Mouse (Mus musculus) erythroblast, embryonic 14.5 days (primary cell): Measurements from ENCODE around the gene Krt6a. TPM values are rescaled to one million over a fixed set of nuclear protein-coding genes. Genes with fewer than 3 reads are reported as not detected.

ENCODE experiments used
- H3K27me3 ChIP-seq: 2 replicates; pipeline ENCODE4 v1.6.1; 2012; ENCODE audit warnings: inconsistent platforms; ENCODE audit not compliant: control insufficient read depth
- H3K36me3 ChIP-seq: 2 replicates; pipeline ENCODE4 v1.6.1; 2012; ENCODE audit warnings: mild to moderate bottlenecking, inconsistent platforms; ENCODE audit not compliant: control insufficient read depth
- H3K4me1 ChIP-seq: 2 replicates; pipeline ENCODE4 v1.6.1; 2012; ENCODE audit warnings: inconsistent platforms; ENCODE audit not compliant: control insufficient read depth
- H3K4me3 ChIP-seq: replicated peaks from 2 replicates; pipeline ENCODE3; 2012; ENCODE audit warnings: moderate library complexity, mild to moderate bottlenecking, inconsistent platforms
- H3K9me3 ChIP-seq: 2 replicates; pipeline ENCODE4 v1.6.1; 2012; ENCODE audit warnings: low read length, inconsistent platforms, mixed read lengths; ENCODE audit not compliant: control insufficient read depth
- GATA1 ChIP-seq: IDR thresholded peaks from 2 replicates; pipeline ENCODE4 v1.6.1; 2012; ENCODE audit warnings: low read length, inconsistent platforms, mixed read lengths
- TAL1 ChIP-seq: IDR thresholded peaks from 3 replicates; pipeline ENCODE4 v1.6.1; 2012; ENCODE audit warnings: low read length, inconsistent platforms, mixed read lengths
- polyA plus RNA-seq: library from polyadenylated mRNA; stranded (reverse); fragments of >175 nt; gene quantifications from 2 replicates; pipeline ENCODE4 v1.2.3, GENCODE M21; 2012

The Krt6a gene
- not detected in 2 replicates for polyA plus RNA-seq

DNA sequence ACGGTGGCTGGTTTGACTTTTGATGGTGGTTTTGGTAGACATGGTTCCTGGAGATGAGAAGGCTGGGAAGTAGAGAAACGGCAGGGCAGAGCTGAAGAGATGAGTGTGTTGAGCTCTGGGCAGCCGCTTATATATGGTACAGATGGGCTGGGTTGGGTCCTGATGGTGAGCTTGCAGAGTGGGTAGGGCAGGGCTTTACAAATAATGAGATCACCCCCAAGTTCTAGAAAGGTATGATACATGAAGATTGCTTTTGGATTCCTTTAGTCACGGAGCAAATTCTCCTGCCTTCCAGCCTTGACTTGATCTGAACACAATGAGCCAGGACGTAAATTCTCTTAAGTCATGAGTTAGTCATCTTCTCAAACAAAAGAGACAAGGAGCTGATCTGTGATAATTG is at the start of gene Krt6a:
TSS of gene Krt6a (minus strand) at position 101 of the 400 bp plus-strand sequence.
- Histone ChIP-seq H3K9me3 (no peaks in the 10 kb centered on the region), H3K36me3 (no peaks in the 10 kb centered on the region), H3K27me3 (no peaks in the 10 kb centered on the region), H3K4me1 (no peaks in the 10 kb centered on the region), H3K4me3 (no peak within 1 kb of the TSS)
- TF ChIP-seq GATA1 (no peak), TAL1 (no peak)

- Histone ChIP-seq H3K36me3 (no peaks in the 10 kb centered on the region), H3K4me1 (no peaks in the 10 kb centered on the region), H3K4me3 (no peak within 1 kb of the TSS), H3K27me3 (no peaks in the 10 kb centered on the region; the same call in 1 of the 2 replicates), H3K9me3 (no peaks in the 10 kb centered on the region)
- TF ChIP-seq TAL1 (no peak), GATA1 (no peak)
Measured at GRCm38 (mm10) chr15:101742711-101743110, 48.6 kb upstream of the Krt6a start, which contains the start of gene Krt71. Krt71 (minus strand) TSS chr15:101743109.

GRCm38 (mm10) chr15:101737786-101738185 is 43.7 kb upstream of the Krt6a start:
- no peaks in the 10 kb centered on the region; the same call in 1 of the 2 replicates for H3K27me3 ChIP-seq
- H3K36me3 ChIP-seq = no peaks in the 10 kb centered on the region
- H3K4me3 ChIP-seq = no peak overlapping the region
- TF ChIP-seq TAL1 = no peak
- no peak for TF ChIP-seq GATA1
- no peaks in the 10 kb centered on the region for H3K4me1 ChIP-seq
- no peaks in the 10 kb centered on the region for H3K9me3 ChIP-seq

DNA sequence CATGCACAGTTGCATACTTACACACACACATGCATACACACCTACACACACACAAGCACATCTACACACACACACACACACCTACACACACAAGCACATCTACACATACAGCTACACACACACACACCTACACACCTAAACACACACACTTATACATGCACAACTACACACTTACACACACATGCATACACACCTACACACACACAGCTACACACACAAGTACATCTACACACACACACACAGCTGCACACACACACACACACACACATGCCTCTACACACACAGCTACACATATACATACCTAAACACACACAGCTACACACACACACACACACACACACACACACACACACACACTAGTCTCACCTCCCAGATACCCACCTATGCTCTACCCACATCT is 36.5 kb upstream of the Krt6a start:
- TF ChIP-seq GATA1 (no peak), TAL1 (no peak)
- no peak overlapping the region for H3K4me3 ChIP-seq
- H3K36me3 ChIP-seq = no peaks in the 10 kb centered on the region
- H3K27me3 ChIP-seq = no peaks in the 10 kb centered on the region
- H3K4me1 ChIP-seq = no peaks in the 10 kb centered on the region
- no peaks in the 10 kb centered on the region for H3K9me3 ChIP-seq

DNA sequence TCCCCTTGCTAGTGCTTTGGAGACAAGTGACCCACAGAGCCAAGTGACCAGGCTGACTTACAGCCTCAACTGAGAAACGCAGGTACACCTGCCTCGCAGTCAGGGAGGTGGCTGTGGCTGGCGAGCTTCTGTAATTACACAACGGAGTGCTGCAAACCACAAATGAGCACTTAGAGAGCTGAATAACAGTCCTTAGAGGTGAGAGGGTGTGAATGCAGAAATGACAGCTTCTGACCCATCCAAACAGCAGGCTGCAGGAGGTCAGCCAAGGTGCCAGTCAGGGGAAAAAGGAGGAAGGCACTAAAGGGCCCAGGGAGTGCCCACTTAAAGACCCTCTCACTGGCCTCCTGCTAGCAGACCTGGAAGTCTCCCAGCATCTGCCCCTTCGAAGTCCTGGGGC is 30.6 kb upstream of the Krt6a start:
- H3K36me3 ChIP-seq = no peaks in the 10 kb centered on the region
- TF ChIP-seq GATA1 (no peak), TAL1 (no peak)
- no peaks in the 10 kb centered on the region for H3K27me3 ChIP-seq
- no peak overlapping the region for H3K4me3 ChIP-seq
- H3K4me1 ChIP-seq = no peaks in the 10 kb centered on the region
- no peaks in the 10 kb centered on the region for H3K9me3 ChIP-seq

DNA sequence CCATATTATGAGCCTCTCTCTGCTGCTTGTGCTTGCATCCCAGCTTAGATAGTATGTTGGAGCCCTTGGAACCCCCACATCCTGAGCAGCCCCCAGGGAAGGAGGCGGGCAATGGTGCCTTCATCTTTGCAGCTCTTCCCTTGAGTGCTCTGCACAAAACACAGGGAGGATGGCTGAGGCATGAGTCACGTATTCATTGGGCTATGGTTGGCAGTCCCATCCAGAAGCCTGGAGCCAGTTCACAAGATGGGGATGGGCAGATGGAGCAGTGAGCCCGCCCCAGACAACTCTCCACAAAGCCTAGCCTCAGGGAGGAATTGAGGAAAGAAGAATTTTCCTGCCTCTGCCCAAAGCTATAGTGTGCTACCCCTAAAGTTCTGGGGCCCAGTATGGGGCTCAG is 21.7 kb upstream of the Krt6a start:
- Histone ChIP-seq H3K9me3 (no peaks in the 10 kb centered on the region), H3K36me3 (no peaks in the 10 kb centered on the region), H3K4me1 (no peaks in the 10 kb centered on the region), H3K4me3 (no peak overlapping the region), H3K27me3 (no peaks in the 10 kb centered on the region)
- TF ChIP-seq GATA1 (no peak), TAL1 (no peak)

DNA sequence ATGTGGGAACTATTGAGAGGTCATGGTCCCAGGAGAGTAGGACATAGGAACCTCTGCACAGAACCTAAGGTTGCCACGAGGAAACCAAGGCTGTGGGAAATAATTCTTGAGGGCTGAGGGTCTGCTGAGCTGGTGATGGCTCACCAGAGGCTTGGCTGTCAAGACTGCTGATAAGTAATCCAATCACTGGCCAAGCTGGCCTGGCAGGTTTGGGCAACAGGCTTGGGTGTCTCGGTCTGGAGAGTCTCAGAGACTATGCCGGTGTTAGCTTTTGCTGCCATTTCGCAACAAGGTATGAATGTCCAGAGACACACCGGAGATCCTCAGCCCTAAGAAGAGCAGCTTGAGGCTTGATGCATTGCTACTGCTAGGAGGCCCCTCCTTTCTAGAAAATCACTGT is 20.2 kb upstream of the Krt6a start:
- no peaks in the 10 kb centered on the region for H3K9me3 ChIP-seq
- TF ChIP-seq TAL1 = no peak
- TF ChIP-seq GATA1 = no peak
- no peaks in the 10 kb centered on the region for H3K27me3 ChIP-seq
- no peaks in the 10 kb centered on the region for H3K36me3 ChIP-seq
- no peak overlapping the region for H3K4me3 ChIP-seq
- H3K4me1 ChIP-seq = no peaks in the 10 kb centered on the region

DNA sequence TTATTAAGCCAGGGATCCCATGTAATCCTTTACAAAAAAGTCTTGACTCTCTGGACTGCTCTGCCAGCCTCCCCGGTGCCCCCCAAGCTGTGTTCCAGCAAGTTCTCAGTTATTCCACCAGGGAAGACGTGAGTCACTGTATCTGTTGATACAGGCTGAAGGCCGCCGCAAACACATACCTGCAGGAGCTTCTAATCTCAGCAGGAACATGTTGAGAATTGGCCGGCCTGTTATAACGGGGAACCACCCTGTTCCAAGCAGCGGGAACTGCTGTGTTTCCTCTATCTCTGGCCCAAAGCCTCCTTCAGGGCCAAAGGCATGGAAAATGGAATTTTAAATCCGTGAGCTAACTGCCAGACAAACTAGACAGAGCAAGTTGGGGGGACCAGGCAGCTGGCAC is 19.6 kb upstream of the Krt6a start:
- no peaks in the 10 kb centered on the region for H3K9me3 ChIP-seq
- H3K36me3 ChIP-seq = no peaks in the 10 kb centered on the region
- no peaks in the 10 kb centered on the region for H3K27me3 ChIP-seq
- H3K4me1 ChIP-seq = no peaks in the 10 kb centered on the region
- no peak overlapping the region for H3K4me3 ChIP-seq
- TF ChIP-seq TAL1 = no peak
- TF ChIP-seq GATA1 = no peak

GRCm38 (mm10) chr15:101712720-101713119 is 18.6 kb upstream of the Krt6a start, which contains the start of gene Krt5:
Krt5 (minus strand) TSS chr15:101712898.
- TF ChIP-seq TAL1 (no peak), GATA1 (no peak)
- Histone ChIP-seq H3K9me3 (no peaks in the 10 kb centered on the region), H3K4me1 (no peaks in the 10 kb centered on the region), H3K4me3 (no peak within 1 kb of the TSS), H3K27me3 (no peaks in the 10 kb centered on the region), H3K36me3 (no peaks in the 10 kb centered on the region)

GRCm38 (mm10) chr15:101708683-101709082 is 14.6 kb upstream of the Krt6a start:
- Histone ChIP-seq H3K9me3 (no peaks in the 10 kb centered on the region), H3K4me1 (no peaks in the 10 kb centered on the region), H3K4me3 (no peak overlapping the region), H3K36me3 (no peaks in the 10 kb centered on the region), H3K27me3 (no peaks in the 10 kb centered on the region)
- TF ChIP-seq TAL1 (no peak), GATA1 (no peak)
